Mouse (Mus musculus) layer of hippocampus, adult 8-10 months (tissue): ENCODE data around the gene Ccp110. TPM values are rescaled to one million over a fixed set of nuclear protein-coding genes. Genes with fewer than 3 reads are reported as not detected.
A peak's percentile ranks its signal among the peaks of the same experiment; 100 is the strongest.

Experiments used
- DNase-seq, 2 experiments: peaks; one replicate each; pipeline ENCODE4 v3.0.0; 2022; ENCODE audit warnings: low spot score in 2 of 2
- total RNA-seq, 4 experiments: library from RNA; stranded (reverse); gene quantifications; 2 replicates each; pipeline ENCODE4 v1.2.4; 2022

Gene Ccp110
- 10 to 100 TPM; 44.1 to 54.8 (median 47.9) TPM for total RNA-seq

GRCm38 (mm10) chr7:118712228-118713173 is at the start of gene Ccp110:
Gene Ccp110 (plus strand): TSS chr7:118712552.
- DNase-seq = peak; percentile 94 to 96

- DNase-seq = no peak
Observed at GRCm38 (mm10) chr7:118667773-118668172, 44.6 kb upstream of the Ccp110 start.

- no peak for DNase-seq
Observed at GRCm38 (mm10) chr7:118670142-118670541, 42.2 kb upstream of the Ccp110 start.

GRCm38 (mm10) chr7:118676826-118677225 is 35.5 kb upstream of the Ccp110 start:
- no peak for DNase-seq

- peak; percentile 75 to 89 for DNase-seq
Observed at GRCm38 (mm10) chr7:118688199-118688598, 24.2 kb upstream of the Ccp110 start.

GRCm38 (mm10) chr7:118689088-118689487 is 23.3 kb upstream of the Ccp110 start:
- peak in 1 of 2 experiments; percentile 44 for DNase-seq

- DNase-seq = no peak
Observed at GRCm38 (mm10) chr7:118691287-118691686, 21.1 kb upstream of the Ccp110 start.

GRCm38 (mm10) chr7:118696146-118696545 is 16.2 kb upstream of the Ccp110 start:
- DNase-seq = no peak

GRCm38 (mm10) chr7:118697168-118697567 is 15.2 kb upstream of the Ccp110 start:
- DNase-seq = no peak

- DNase-seq = no peak
Observed at GRCm38 (mm10) chr7:118698882-118699281, 13.5 kb upstream of the Ccp110 start.

- no peak for DNase-seq
Observed at GRCm38 (mm10) chr7:118703144-118703561, 9.2 kb upstream of the Ccp110 start.

GRCm38 (mm10) chr7:118704001-118704850 is 8.1 kb upstream of the Ccp110 start:
- DNase-seq = no peak

- DNase-seq = peak; percentile 92 to 93
Observed at GRCm38 (mm10) chr7:118705101-118705961, 7.0 kb upstream of the Ccp110 start, which contains the start of gene Gde1. Gene Gde1 (minus strand): TSS chr7:118705778.

- DNase-seq = no peak
Observed at GRCm38 (mm10) chr7:118706051-118706450, 6.3 kb upstream of the Ccp110 start.

GRCm38 (mm10) chr7:118706488-118706887 is 5.9 kb upstream of the Ccp110 start:
- no peak for DNase-seq

- no peak for DNase-seq
Observed at GRCm38 (mm10) chr7:118707216-118707615, 5.1 kb upstream of the Ccp110 start.

- no peak for DNase-seq
Observed at GRCm38 (mm10) chr7:118708002-118708401, 4.3 kb upstream of the Ccp110 start.

GRCm38 (mm10) chr7:118710776-118711175 is 1.6 kb upstream of the Ccp110 start:
- no peak for DNase-seq

- no peak for DNase-seq
Observed at GRCm38 (mm10) chr7:118714873-118715272, 2.5 kb downstream of the Ccp110 start.

GRCm38 (mm10) chr7:118718066-118718465 is 5.7 kb downstream of the Ccp110 start:
- no peak for DNase-seq

GRCm38 (mm10) chr7:118723927-118724326 is 11.6 kb downstream of the Ccp110 start:
- DNase-seq = no peak
